Mouse (Mus musculus) stomach, adult 2 months (tissue): ENCODE results near the gene Sprr2i. TPM values are rescaled to one million over a fixed set of nuclear protein-coding genes. Genes with fewer than 3 reads are reported as not detected.

Experiments used
- polyA plus RNA-seq: library from polyadenylated mRNA; depleted of rRNA; stranded (reverse); fragments of >200 nt; gene quantifications from 2 replicates; pipeline ENCODE4 v1.2.3, GENCODE M21; 2012; rRNA removed

Sprr2i gene
- 37.4 and 59.0 TPM in 2 replicates for polyA plus RNA-seq

GRCm38 (mm10) chr3:92407691-92408090 is at the start of gene Sprr2i:
Gene Sprr2i, plus strand, starts transcription at chr3:92407991.

GRCm38 (mm10) chr3:92364887-92365286 is 42.9 kb upstream of the Sprr2i start, which contains the start of gene Sprr2f:
Gene Sprr2f, plus strand, starts transcription at chr3:92365187.

GRCm38 (mm10) chr3:92385385-92385784 is 22.4 kb upstream of the Sprr2i start, which contains the start of gene Sprr2h:
Gene Sprr2h, plus strand, starts transcription at chr3:92385685.

DNA sequence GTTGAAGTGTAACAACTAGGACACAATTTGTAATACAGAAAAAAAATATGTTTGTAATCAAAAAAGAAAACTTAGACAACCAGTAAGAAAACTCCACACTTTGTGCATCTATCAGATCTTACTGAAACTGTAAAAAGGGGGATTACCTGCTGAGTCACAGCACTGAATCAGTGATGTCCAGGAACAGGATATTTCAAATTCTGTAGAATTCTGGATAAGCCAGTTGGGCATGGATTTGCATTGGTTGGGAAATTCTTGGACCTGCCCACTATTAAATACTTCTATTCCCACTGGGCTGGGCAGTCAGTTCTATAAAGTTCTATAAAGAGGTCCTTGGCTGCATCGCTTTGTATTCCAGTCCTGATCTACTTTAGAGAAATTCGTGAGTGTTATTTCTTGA is 10.0 kb downstream of the Sprr2i start, which contains the start of gene Sprr2j-ps:
Gene Sprr2j-ps (plus strand): TSS at position 301 of the 400 bp plus-strand sequence.

GRCm38 (mm10) chr3:92429323-92429722 is 21.5 kb downstream of the Sprr2i start, which contains the start of gene Gm9774:
Gene Gm9774, minus strand, starts transcription at chr3:92429423.

GRCm38 (mm10) chr3:92432282-92432681 is 24.5 kb downstream of the Sprr2i start, which contains the start of gene Sprr2k:
Gene Sprr2k, plus strand, starts transcription at chr3:92432582.

DNA sequence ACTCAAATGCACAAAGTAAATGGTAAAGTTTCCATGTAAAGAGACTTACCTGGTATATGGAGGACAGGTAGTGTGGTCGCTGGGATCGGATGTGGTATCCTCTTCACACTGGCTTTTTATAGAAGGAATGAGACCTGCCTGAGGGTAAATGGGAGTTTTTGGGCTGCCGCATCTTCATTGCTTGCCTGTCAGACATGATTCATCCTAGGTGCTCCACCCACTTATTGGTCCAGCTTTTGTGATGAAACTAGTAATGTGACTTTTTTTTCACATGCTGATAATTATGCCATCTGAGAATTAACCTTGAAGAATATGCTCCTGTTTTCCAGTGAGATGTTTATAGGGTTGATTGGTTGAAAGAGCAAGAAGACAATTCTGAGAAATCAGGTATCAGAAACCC is 30.9 kb downstream of the Sprr2i start, which contains the start of gene Sprr1b:
Gene Sprr1b (minus strand): TSS at position 101 of the 400 bp plus-strand sequence.

DNA sequence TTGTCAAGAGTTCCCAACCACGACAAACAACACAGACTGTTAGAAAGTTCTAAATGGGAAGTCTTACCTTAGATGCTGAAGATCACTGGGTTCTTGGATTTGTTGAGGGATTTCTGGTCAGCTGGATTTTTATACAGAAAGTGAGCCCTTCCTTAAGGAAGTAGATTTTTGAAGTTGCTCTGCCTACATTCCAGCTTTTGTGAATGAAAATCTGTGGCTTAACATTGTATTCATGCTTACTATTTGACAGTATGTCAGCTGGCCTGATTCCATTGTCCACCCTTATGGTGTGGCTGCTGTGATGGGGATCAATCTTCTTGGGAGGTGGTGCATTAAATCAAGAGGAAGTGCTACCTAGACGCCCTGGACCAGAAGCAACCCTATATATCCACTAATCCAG is 50.8 kb downstream of the Sprr2i start, which contains the start of gene Sprr3:
Gene Sprr3 (minus strand): TSS at position 101 of the 400 bp plus-strand sequence.

Other genes with a start within 250 kb of the Sprr2i start
- 36.4 and 39.0 TPM in 2 replicates for gene Sprr2a1, start 192.2 kb upstream of the Sprr2i start, polyA plus RNA-seq
- gene Sprr2a2, start 192.1 kb upstream of the Sprr2i start, polyA plus RNA-seq: 33,133 and 71,165 TPM in 2 replicates
- 693 and 1,565 TPM in 2 replicates for gene Sprr2a3, start 122.6 kb upstream of the Sprr2i start, polyA plus RNA-seq
- 9.6 and 30.5 TPM in 2 replicates for gene Sprr2b, start 91.4 kb upstream of the Sprr2i start, polyA plus RNA-seq
- gene Sprr2d, start 68.9 kb upstream of the Sprr2i start, polyA plus RNA-seq: 9.8 and 18.7 TPM in 2 replicates
- 3.8 and 5.0 TPM in 2 replicates for gene Sprr2e, start 55.8 kb upstream of the Sprr2i start, polyA plus RNA-seq
- 2.9 and 7.7 TPM in 2 replicates for gene Sprr2f, start 42.8 kb upstream of the Sprr2i start, polyA plus RNA-seq
- 0.20 and 0.31 TPM in 2 replicates for gene Sprr2h, start 22.3 kb upstream of the Sprr2i start, polyA plus RNA-seq
- 16.1 and 18.8 TPM in 2 replicates for gene Sprr2j-ps, start 10.1 kb downstream of the Sprr2i start, polyA plus RNA-seq
- gene Gm9774, start 21.4 kb downstream of the Sprr2i start, polyA plus RNA-seq: 4.8 and 10.8 TPM in 2 replicates
- gene Sprr2k, start 24.6 kb downstream of the Sprr2i start, polyA plus RNA-seq: 0.52 and 0.62 TPM in 2 replicates
- gene Sprr1b, start 30.8 kb downstream of the Sprr2i start, polyA plus RNA-seq: 22.3 and 23.6 TPM in 2 replicates
- 1,016 and 1,618 TPM in 2 replicates for gene Sprr3, start 50.7 kb downstream of the Sprr2i start, polyA plus RNA-seq
- gene Sprr1a, start 77.9 kb downstream of the Sprr2i start, polyA plus RNA-seq: 608 and 748 TPM in 2 replicates
- not detected in 2 replicates for gene Sprr4, start 92.5 kb downstream of the Sprr2i start, polyA plus RNA-seq
- 0.13 and 0.28 TPM in 2 replicates for gene 2310046K23Rik, start 126.5 kb downstream of the Sprr2i start, polyA plus RNA-seq
- gene Ivl, start 165.7 kb downstream of the Sprr2i start, polyA plus RNA-seq: 1.8 and 2.7 TPM in 2 replicates
- not detected in 2 replicates for gene Smcp, start 181.0 kb downstream of the Sprr2i start, polyA plus RNA-seq
- 2.9 and 3.0 TPM in 2 replicates for gene 2210017I01Rik, start 199.5 kb downstream of the Sprr2i start, polyA plus RNA-seq
- gene Lce6a, start 213.7 kb downstream of the Sprr2i start, polyA plus RNA-seq: 0.77 and 3.0 TPM in 2 replicates
- 113 and 390 TPM in 2 replicates for gene Lce1a1, start 240.3 kb downstream of the Sprr2i start, polyA plus RNA-seq
- gene Lce1b, start 248.9 kb downstream of the Sprr2i start, polyA plus RNA-seq: 117 and 331 TPM in 2 replicates